Comparison of ENCODE assay signal across 8 mouse cellular contexts in the genomic region with DNA sequence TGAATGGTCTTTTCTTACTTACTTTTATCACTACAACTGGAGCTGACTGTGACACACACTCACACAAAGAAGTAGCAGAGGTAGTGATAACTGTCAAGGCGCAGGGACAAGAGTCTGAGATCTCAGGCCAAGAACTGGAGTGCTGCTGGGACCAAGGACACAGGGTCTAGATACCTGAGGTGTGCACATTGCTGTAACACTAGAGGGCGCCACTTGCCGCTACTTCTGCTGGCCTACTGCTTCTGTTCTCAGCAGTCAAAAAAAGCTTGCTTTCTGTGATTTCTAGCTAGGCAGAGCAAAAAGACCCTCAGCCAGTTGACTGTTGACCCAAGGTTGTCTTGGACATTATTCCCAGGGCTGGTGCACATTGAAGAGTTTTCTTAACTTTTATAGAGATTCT. TPM values are rescaled to one million over a fixed set of nuclear protein-coding genes. Genes with fewer than 3 reads are reported as not detected.
DNase-seq lines count a peak whose midpoint lies in the region; ATAC-seq and TF ChIP-seq lines count a peak whose summit lies in the region.

No protein-coding gene starts in this region.

- no peaks in the 10 kb centered on the region for H3K27me3 ChIP-seq in embryonic facial prominence, embryonic 11.5 days (ENCODE audit: control insufficient read depth, insufficient read depth, low read length)
- H3K27me3 ChIP-seq in limb, embryonic 14.5 days (ENCODE audit: control insufficient read depth, insufficient read depth, low read length), result no peaks in the 10 kb centered on the region

- H3K36me3 ChIP-seq in embryonic facial prominence, embryonic 11.5 days (replicated peaks; ENCODE audit: control insufficient read depth, insufficient read depth, low read depth, low read length), result no peaks in the 10 kb centered on the region
- no peaks in the 10 kb centered on the region for H3K36me3 ChIP-seq in limb, embryonic 14.5 days (ENCODE audit: control insufficient read depth, insufficient read depth, low read length)

- no peak overlapping the region for H3K4me2 ChIP-seq in embryonic facial prominence, embryonic 11.5 days (ENCODE audit: low read depth, low read length)
- no peak overlapping the region for H3K4me2 ChIP-seq in limb, embryonic 14.5 days (replicated peaks; ENCODE audit: low read depth, low read length, severe bottlenecking)

- ATAC-seq in embryonic facial prominence, embryonic 11.5 days (replicated peaks; ENCODE audit: insufficient number of reproducible peaks, low FRiP score, low TSS enrichment, low read depth), result no peak
- ATAC-seq in limb, embryonic 14.5 days (ENCODE audit: low FRiP score, low read depth), result no peak; the same call in 1 of the 2 replicates

- H3K4me3 ChIP-seq in embryonic facial prominence, embryonic 11.5 days (ENCODE audit: low read depth, low read length), result no peak overlapping the region
- no peak overlapping the region for H3K4me3 ChIP-seq in limb, embryonic 14.5 days (replicated peaks; ENCODE audit: low read length)

- WGBS in embryonic facial prominence, embryonic 11.5 days, result 25% methylated on average over 3 of the region's 3 CpGs
- WGBS in limb, embryonic 14.5 days, result 28% methylated on average over 3 of the region's 3 CpGs

- no peaks in the 10 kb centered on the region for H3K9me3 ChIP-seq in embryonic facial prominence, embryonic 11.5 days (replicated peaks; ENCODE audit: control insufficient read depth, low read length)
- H3K9me3 ChIP-seq in limb, embryonic 14.5 days (ENCODE audit: control insufficient read depth, low read length), result no peaks in the 10 kb centered on the region

- TF ChIP-seq POLR2A in limb, embryonic 14.5 days (IDR thresholded peaks at IDR 0.05; ENCODE audit: borderline replicate concordance, extremely low read depth, insufficient read depth, insufficient read length), result no peak

- no peak overlapping the region for H3K27ac ChIP-seq in embryonic facial prominence, embryonic 11.5 days (replicated peaks; ENCODE audit: low read depth, low read length)
- no peak overlapping the region for H3K27ac ChIP-seq in limb, embryonic 14.5 days (replicated peaks; ENCODE audit: low read depth, low read length)

- no peaks in the 10 kb centered on the region for H3K4me1 ChIP-seq in embryonic facial prominence, embryonic 11.5 days (ENCODE audit: control insufficient read depth, insufficient read depth, low read length)
- no peaks in the 10 kb centered on the region for H3K4me1 ChIP-seq in limb, embryonic 14.5 days (ENCODE audit: control insufficient read depth, insufficient read depth, low read length)

- DNase-seq in ovary, postnatal 14 days (ENCODE audit: low spot score), result peak; percentile 60
- no peak for DNase-seq in ovary, postnatal 10 days (ENCODE audit: low spot score)
- peak; percentile 33 for DNase-seq in adrenal gland, adult 8-10 months
- DNase-seq in embryonic facial prominence, embryonic 11.5 days (ENCODE audit: low spot score), result peak; percentile 74
- peak; percentile 79 for DNase-seq in induced T-regulatory cell, adult 2 months (ENCODE audit: low read depth)
- peak; percentile 77 for DNase-seq in limb, embryonic 14.5 days (ENCODE audit: low spot score)
- DNase-seq in retina, postnatal 1 day, result peak; percentile 68
- DNase-seq in thymus, postnatal 36 days, result peak; percentile 66 to 71

- no peak overlapping the region for H3K9ac ChIP-seq in embryonic facial prominence, embryonic 11.5 days (replicated peaks; ENCODE audit: low read length)
- no peak overlapping the region for H3K9ac ChIP-seq in limb, embryonic 14.5 days (ENCODE audit: low read depth, low read length, severe bottlenecking)

RNA-seq across cellular contexts. Expression of gene P4ha2, which starts 45.0 kb away (rescaled TPM):
- 10 to 100 TPM; 29.1 to 52.2 (median 44.5) TPM for total RNA-seq in adrenal gland, adult 8-10 months (2022)
- 41.5 and 42.8 TPM in 2 replicates for polyA plus RNA-seq in embryonic facial prominence, embryonic 11.5 days (2014; fragmentation: Nextera tagmentation; extraction: Ambion mirVana)
- polyA plus RNA-seq in limb, embryonic 14.5 days (2012; rRNA removed), result 106 TPM in 2 replicates
- polyA plus RNA-seq in limb, embryonic 14.5 days (2014; fragmentation: Nextera tagmentation; extraction: Ambion mirVana), result 83.3 and 94.1 TPM in 2 replicates
